Mouse (Mus musculus): ENCODE data around the gene Hist4h4.

Hist4h4 gene

DNA sequence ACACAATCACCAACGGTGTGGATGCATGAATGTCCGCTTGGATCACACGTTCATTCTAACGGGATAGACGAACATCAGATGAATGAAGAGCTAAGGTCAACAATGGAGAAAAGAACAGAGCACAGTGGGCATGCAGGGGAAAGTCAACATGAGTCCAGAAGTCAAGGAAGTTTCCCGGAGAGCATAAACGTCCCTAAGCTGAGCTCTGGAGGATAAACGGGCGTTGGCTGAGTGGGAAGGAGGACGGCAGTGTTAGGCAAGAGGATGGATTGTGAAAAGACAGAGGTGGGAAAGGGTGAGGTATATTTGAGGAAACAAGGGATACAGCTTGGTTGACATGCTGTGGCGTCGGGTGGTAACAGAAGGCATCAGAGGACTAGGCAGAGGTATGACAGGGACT is 22.1 kb downstream of the Hist4h4 start:
- no peak for DNase-seq (ENCODE audit: low spot score)

DNA sequence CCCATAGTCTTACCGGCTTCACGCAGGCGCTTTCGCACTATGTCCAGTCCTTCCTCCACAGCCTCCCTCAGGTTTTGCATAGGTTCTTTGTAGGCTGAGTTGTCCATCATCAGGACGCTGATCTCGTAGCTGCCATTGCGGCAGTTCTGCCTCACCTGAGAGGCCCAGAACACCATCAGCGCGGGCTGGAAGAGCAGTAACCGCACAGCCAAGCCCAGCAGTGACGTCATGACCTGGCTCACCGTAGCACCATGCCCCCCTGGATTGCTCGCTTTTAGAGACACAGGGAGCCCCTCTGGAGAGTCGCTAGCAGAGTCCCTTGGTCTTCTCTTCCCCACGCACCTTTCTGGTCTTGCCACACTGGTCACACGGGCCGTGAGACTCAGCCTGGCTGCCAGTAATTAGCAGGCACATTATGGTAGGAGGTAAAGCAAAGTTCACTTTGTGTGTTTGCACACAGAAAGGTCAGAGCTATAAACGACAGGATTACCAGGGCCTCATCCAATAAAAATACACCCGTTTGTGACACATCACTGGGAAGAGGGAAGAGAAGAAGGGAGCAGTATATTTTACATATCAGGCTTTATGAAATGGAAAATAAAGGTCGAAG is 22.7 kb downstream of the Hist4h4 start, which contains the start of gene Gucy2c:
Gene Gucy2c, minus strand, starts transcription at position 389 of the 610 bp plus-strand sequence.
- DNase-seq (ENCODE audit: low spot score): no peak

DNA sequence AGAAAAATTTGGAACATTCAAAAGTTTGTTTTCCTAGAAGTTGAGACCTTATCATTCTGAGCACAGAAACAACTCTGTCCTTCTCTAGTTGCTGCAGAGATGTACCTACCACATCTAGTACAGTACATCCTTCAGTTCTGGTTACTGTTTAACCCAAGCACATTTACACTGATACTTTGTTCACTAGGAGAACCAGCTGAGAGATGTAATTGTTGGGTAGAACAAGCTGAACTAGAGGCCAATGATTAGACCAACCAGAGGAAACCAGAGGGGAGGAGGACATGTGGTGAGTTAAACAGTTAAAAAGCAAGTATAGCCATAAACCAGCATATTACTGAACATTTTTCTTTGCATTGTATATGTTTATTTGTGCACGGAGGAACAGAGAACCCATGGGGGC is 27.8 kb downstream of the Hist4h4 start:
- no peak for DNase-seq (ENCODE audit: low spot score)

DNA sequence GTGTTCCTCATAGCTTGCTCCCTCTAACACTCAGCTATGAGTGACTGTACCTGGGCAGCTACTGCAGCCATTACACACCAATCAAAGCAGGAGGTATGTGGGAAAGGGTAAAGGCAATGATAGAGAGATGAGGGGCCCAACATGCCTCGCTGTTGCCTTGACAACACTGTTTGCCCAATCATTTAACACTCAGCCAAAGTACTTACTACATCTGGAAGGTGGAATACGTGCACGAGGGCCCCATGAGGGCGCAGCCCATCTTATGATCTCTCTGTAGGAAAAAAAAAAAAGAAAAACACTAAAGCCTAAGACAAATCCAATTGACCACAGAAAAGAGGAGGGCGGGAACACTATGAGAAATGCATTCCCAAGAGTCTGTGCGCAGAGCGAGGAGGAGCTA is 34.4 kb downstream of the Hist4h4 start:
- no peak for DNase-seq (ENCODE audit: low spot score)

DNA sequence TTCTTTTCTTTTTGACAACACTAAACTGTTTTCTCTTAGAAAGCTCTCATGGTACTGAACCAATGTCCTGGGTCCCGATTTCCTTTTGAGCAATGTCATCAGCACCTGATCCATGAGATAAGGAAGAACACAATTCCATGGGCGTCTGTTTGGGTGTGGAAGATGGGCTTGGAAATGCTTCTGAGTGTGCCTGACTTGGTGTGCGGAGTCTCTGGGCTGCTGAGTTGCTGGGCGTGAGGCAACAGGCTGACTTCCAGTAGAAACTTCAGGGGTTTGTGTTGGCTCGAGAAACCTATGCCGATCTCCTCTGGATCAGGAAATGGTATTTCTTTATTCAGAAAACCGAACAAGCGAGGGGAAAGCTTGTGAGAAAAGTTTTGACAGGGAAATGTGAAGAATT is 35.1 kb downstream of the Hist4h4 start:
- DNase-seq (ENCODE audit: low spot score): no peak

DNA sequence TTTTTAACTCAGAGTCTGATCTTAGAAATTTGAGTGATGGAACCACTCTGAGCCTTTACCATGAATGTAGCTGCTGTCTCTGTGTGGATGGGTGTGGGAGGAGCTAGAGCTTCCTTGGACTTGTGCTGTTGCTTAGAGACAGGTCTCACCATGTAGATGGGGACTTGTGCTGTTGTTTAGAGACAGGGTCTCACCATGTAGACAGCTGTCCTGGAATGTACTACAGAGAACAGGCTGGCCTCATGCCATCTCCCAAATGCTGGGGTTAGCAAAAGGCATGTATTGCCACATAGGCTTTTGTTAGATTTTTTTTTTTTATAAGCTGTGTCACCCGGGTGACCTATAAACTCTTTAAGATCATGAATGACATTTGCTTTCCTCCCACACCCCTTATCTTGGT is 40.3 kb downstream of the Hist4h4 start:
- no peak for DNase-seq (ENCODE audit: low spot score)

Measured in c-Kit-positive CD71-positive TER-119-positive erythroid progenitor cells, embryonic 14.5 days (primary cell).